Mouse (Mus musculus): ENCODE results near the gene Prm3. TPM values are rescaled to one million over a fixed set of nuclear protein-coding genes. Genes with fewer than 3 reads are reported as not detected.

Prm3 gene
- polyA plus RNA-seq, 1 experiment from 2014 or later = not detected

DNA sequence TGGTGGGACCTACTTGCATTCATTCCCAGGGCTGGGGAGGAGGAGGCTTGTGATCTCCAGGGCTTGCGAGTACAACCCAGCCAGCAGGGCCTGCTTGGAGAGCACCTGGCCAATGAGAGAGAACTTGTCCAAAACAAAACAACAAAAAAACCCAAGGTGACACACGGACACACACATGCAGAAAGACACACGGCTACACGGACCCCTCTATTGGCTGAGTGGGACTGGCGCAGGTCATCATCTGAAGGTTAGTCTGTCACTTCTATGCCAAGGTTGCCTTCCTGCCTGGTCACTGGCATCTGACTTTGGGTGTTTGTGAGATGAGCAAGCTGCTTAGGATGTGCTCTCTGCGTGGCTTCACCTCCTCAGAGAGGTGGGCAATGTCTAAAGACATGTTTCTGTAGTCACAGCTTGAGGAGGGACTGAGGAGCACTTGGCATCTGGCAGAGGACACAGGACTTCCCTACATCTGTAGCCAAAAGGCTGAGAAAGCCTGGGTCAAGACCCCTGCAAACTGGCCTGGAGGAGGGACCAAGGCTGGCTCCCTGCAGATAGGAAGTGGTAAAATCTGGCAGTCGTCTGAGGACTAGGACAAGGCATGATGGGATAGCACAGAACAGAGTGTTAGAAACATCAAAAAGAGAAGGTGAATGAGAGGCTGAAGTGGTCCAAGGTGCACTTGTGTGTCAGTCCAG lies 37.2 kb upstream of the Prm3 start:
- Histone ChIP-seq H3K4me2 (ENCODE audit: low read depth) (no peak overlapping the region), H3K36me3 (ENCODE audit: control insufficient read depth, insufficient read depth, low read length) (no peaks in the 10 kb centered on the region), H3K4me1 (ENCODE audit: control insufficient read depth, insufficient read depth, low read length) (no peaks in the 10 kb centered on the region), H3K27ac (ENCODE audit: low read depth, low read length) (no peak overlapping the region), H3K4me3 (ENCODE audit: low read depth, low read length) (no peak overlapping the region), H3K9me3 (ENCODE audit: control insufficient read depth, low read length) (no peaks in the 10 kb centered on the region), H3K27me3 (ENCODE audit: control insufficient read depth, insufficient read depth, low read length) (no peaks in the 10 kb centered on the region), H3K9ac (ENCODE audit: low read length) (no peak overlapping the region)
- WGBS = 79% methylated on average over 7 of the region's 7 CpGs
- ATAC-seq (ENCODE audit: insufficient read depth, low FRiP score, low TSS enrichment) (no peak), DNase-seq (ENCODE audit: low spot score) (no peak)

DNA sequence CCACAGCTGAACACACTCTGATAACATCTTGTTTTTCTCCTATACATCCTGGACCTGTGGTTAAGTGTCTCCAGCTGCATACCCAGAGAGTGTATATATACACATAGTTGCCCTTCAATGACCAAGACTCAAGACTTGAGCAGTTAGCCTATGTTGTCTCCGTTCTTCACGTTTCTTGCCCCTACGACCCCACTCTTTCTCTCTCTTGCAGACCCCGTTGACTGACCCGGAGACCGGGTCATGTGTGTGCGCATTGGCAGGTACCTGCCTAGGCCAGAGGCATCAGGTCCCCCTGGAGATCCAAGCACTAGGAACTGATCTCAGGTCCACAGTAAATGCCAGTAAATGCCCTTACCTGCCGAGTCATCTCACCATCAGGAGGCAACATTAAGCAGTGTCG lies 36.6 kb upstream of the Prm3 start:
- no peaks in the 10 kb centered on the region for H3K27me3 ChIP-seq (ENCODE audit: control insufficient read depth, insufficient read depth, low read length)
- no peaks in the 10 kb centered on the region for H3K9me3 ChIP-seq (ENCODE audit: control insufficient read depth, low read length)
- ATAC-seq (ENCODE audit: insufficient read depth, low FRiP score, low TSS enrichment) = no peak
- no peak for DNase-seq (ENCODE audit: low spot score)
- H3K4me3 ChIP-seq (ENCODE audit: low read depth, low read length) = no peak overlapping the region
- H3K4me1 ChIP-seq (ENCODE audit: control insufficient read depth, insufficient read depth, low read length) = no peaks in the 10 kb centered on the region
- WGBS = 92% methylated on average over 9 of the region's 9 CpGs
- no peak overlapping the region for H3K27ac ChIP-seq (ENCODE audit: low read depth, low read length)
- H3K36me3 ChIP-seq (ENCODE audit: control insufficient read depth, insufficient read depth, low read length) = no peaks in the 10 kb centered on the region
- no peak overlapping the region for H3K9ac ChIP-seq (ENCODE audit: low read length)
- no peak overlapping the region for H3K4me2 ChIP-seq (ENCODE audit: low read depth)

DNA sequence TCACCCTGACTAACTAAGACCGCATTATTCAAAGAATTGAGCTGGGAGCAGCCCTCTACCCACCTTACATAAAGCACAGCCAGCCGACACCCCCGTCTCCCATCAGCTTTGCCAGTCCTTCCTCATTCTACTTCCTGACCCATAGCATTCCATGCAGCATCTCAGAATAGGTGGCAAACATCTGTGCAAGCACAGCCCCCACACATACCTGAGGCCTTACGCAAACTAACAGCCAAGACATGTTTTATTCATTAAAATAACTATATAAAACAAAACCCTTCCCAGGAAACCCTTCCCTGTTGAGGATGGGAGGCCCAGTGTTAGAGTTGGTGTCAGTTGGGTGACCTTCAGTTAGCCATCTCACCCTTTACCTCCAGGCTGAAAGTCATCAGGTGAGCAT lies 35.1 kb upstream of the Prm3 start:
- Histone ChIP-seq H3K4me1 (ENCODE audit: control insufficient read depth, insufficient read depth, low read length) (no peaks in the 10 kb centered on the region), H3K9ac (ENCODE audit: low read length) (no peak overlapping the region), H3K4me3 (ENCODE audit: low read depth, low read length) (no peak overlapping the region), H3K27ac (ENCODE audit: low read depth, low read length) (no peak overlapping the region), H3K36me3 (ENCODE audit: control insufficient read depth, insufficient read depth, low read length) (no peaks in the 10 kb centered on the region), H3K27me3 (ENCODE audit: control insufficient read depth, insufficient read depth, low read length) (no peaks in the 10 kb centered on the region), H3K4me2 (ENCODE audit: low read depth) (no peak overlapping the region), H3K9me3 (ENCODE audit: control insufficient read depth, low read length) (no peaks in the 10 kb centered on the region)
- DNase-seq (ENCODE audit: low spot score) = no peak
- ATAC-seq (ENCODE audit: insufficient read depth, low FRiP score, low TSS enrichment) = no peak
- WGBS = 88% methylated on average over 4 of the region's 4 CpGs

DNA sequence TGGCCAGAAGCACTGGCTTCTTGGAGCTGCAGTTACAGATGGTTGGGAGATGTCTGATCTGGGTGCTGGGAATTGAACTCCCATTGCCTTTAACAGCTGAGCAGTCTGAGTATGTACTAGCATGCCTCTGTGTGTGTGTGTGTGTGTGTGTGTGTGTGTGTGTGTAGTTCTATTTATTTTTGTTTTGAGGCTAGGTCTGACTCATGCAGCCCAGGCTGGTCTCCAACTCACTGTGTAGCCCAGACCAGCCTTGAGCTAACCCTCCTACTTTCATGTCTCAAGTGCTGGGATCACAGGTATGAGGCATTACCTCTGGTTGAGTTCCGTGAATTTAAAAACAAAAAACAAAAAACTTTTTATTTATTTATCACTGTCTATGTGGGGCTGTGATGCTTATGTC lies 33.8 kb upstream of the Prm3 start:
- no peak overlapping the region for H3K4me2 ChIP-seq (ENCODE audit: low read depth)
- no peaks in the 10 kb centered on the region for H3K9me3 ChIP-seq (ENCODE audit: control insufficient read depth, low read length)
- H3K4me1 ChIP-seq (ENCODE audit: control insufficient read depth, insufficient read depth, low read length) = no peaks in the 10 kb centered on the region
- WGBS = 91% methylated on average over 1 of the region's 1 CpGs
- no peak overlapping the region for H3K4me3 ChIP-seq (ENCODE audit: low read depth, low read length)
- no peak overlapping the region for H3K27ac ChIP-seq (ENCODE audit: low read depth, low read length)
- no peak for ATAC-seq (ENCODE audit: insufficient read depth, low FRiP score, low TSS enrichment)
- no peaks in the 10 kb centered on the region for H3K27me3 ChIP-seq (ENCODE audit: control insufficient read depth, insufficient read depth, low read length)
- no peak overlapping the region for H3K9ac ChIP-seq (ENCODE audit: low read length)
- no peaks in the 10 kb centered on the region for H3K36me3 ChIP-seq (ENCODE audit: control insufficient read depth, insufficient read depth, low read length)
- DNase-seq (ENCODE audit: low spot score) = no peak

DNA sequence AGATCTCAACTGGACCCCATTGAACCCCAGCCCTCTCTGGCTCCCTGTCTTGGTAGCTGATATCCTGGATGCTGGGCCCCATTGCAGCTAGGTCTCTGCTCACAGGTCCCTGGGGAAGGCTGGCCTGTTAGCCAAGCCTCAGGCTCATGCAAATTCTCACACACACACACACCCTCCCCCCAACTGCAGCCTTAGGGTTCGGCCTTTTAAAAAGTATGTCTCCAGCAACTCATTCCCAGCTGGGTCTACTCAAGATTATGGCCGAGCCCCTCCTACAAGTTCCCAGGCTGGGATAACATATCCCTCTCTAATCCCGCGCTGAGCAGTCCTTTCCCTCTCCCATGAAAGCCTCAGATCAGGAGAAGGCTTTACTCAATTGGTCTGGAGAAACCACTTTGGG lies 30.7 kb upstream of the Prm3 start:
- no peak overlapping the region for H3K9ac ChIP-seq (ENCODE audit: low read length)
- no peak overlapping the region for H3K4me2 ChIP-seq (ENCODE audit: low read depth)
- 83% methylated on average over 4 of the region's 4 CpGs for WGBS
- no peaks in the 10 kb centered on the region for H3K9me3 ChIP-seq (ENCODE audit: control insufficient read depth, low read length)
- no peaks in the 10 kb centered on the region for H3K36me3 ChIP-seq (ENCODE audit: control insufficient read depth, insufficient read depth, low read length)
- no peak overlapping the region for H3K4me3 ChIP-seq (ENCODE audit: low read depth, low read length)
- no peak overlapping the region for H3K27ac ChIP-seq (ENCODE audit: low read depth, low read length)
- no peaks in the 10 kb centered on the region for H3K4me1 ChIP-seq (ENCODE audit: control insufficient read depth, insufficient read depth, low read length)
- no peaks in the 10 kb centered on the region for H3K27me3 ChIP-seq (ENCODE audit: control insufficient read depth, insufficient read depth, low read length)
- DNase-seq (ENCODE audit: low spot score) (no peak), ATAC-seq (ENCODE audit: insufficient read depth, low FRiP score, low TSS enrichment) (no peak)

DNA sequence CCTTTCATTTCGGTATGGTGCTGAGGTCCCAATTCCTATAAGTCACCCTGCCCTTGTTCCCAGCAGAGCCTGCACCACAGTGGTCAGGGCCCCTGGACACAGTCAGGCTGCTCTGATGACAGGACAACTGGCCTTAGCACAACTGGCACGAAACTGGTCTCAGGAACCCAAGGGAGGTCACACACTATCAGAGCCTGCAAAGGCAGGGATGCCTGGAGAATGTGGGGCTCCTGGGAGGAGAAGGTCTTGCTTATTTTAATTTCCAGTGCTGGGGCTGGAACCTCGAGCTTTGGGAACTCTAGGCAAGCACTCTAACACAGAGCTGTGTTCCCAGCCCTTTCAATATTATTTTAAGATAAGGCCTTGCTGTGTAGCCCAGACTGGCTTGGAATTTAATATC lies 29.3 kb upstream of the Prm3 start:
- H3K27me3 ChIP-seq (ENCODE audit: control insufficient read depth, insufficient read depth, low read length) = no peaks in the 10 kb centered on the region
- 77% methylated on average over 3 of the region's 3 CpGs for WGBS

DNA sequence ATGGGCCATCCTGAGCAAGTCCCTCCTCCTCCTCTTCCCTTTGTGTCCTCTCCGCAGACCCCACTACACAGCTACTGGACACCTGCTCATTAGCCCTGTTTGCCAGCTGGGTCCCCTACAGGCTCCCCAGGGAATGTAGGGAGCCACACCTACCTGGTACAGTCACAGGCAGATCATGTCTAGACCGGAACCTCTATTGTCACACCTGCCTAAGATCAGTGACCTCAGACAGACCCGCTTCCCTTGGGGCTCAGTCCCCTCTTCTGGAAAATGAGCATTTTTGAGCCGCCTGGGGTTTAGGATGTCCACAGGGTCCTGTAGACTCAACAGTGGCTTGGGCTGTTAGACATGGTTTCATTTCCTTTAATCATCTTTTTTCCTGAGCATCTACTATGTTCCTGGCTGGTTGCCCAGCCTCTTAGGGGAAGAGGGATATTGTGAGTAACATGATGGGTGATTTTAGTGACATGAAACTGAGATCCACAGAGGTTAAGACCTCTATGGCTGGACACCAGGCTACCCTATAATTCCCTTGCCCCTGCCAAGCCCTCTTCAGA lies 27.9 kb upstream of the Prm3 start:
- H3K4me3 ChIP-seq (ENCODE audit: low read depth, low read length) = no peak overlapping the region
- WGBS = 76% methylated on average over 4 of the region's 4 CpGs
- ATAC-seq (ENCODE audit: insufficient read depth, low FRiP score, low TSS enrichment) (no peak), DNase-seq (ENCODE audit: low spot score) (no peak)
- H3K27me3 ChIP-seq (ENCODE audit: control insufficient read depth, insufficient read depth, low read length) = no peaks in the 10 kb centered on the region
- no peaks in the 10 kb centered on the region for H3K9me3 ChIP-seq (ENCODE audit: control insufficient read depth, low read length)
- no peaks in the 10 kb centered on the region for H3K36me3 ChIP-seq (ENCODE audit: control insufficient read depth, insufficient read depth, low read length)
- H3K27ac ChIP-seq (ENCODE audit: low read depth, low read length) = no peak overlapping the region
- no peak overlapping the region for H3K4me2 ChIP-seq (ENCODE audit: low read depth)
- no peaks in the 10 kb centered on the region for H3K4me1 ChIP-seq (ENCODE audit: control insufficient read depth, insufficient read depth, low read length)
- no peak overlapping the region for H3K9ac ChIP-seq (ENCODE audit: low read length)

More for the DNA sequence above, 29.3 kb upstream of the Prm3 start:
- no peak for ATAC-seq (ENCODE audit: insufficient read depth, low FRiP score, low TSS enrichment)
- H3K36me3 ChIP-seq (ENCODE audit: control insufficient read depth, insufficient read depth, low read length) = no peaks in the 10 kb centered on the region
- no peak overlapping the region for H3K9ac ChIP-seq (ENCODE audit: low read length)
- H3K4me1 ChIP-seq (ENCODE audit: control insufficient read depth, insufficient read depth, low read length) = no peaks in the 10 kb centered on the region
- H3K9me3 ChIP-seq (ENCODE audit: control insufficient read depth, low read length) = no peaks in the 10 kb centered on the region
- H3K27ac ChIP-seq (ENCODE audit: low read depth, low read length) = no peak overlapping the region
- no peak for DNase-seq (ENCODE audit: low spot score)
- H3K4me3 ChIP-seq (ENCODE audit: low read depth, low read length) = no peak overlapping the region
- no peak overlapping the region for H3K4me2 ChIP-seq (ENCODE audit: low read depth)

DNA sequence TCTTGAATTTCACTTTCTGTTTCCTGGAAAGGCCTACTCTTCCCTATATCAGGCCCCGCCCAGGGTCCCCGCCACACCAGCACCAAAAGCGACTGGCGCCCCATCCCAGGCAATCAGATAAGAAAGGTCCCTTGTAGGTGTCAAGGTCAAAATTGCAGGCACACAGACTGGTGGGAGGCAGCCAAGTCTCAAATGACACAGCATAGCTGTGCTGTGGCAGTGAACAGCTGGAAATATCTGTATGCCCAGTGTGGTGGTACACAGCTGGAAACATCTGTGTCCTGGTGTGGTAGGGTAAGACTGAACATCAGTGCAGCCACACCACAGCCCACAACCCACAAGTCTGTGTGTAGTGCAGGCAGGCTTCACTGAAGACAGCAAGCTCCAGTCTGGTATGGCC lies 24.1 kb upstream of the Prm3 start:
- no peak for DNase-seq (ENCODE audit: low spot score)
- ATAC-seq (ENCODE audit: insufficient read depth, low FRiP score, low TSS enrichment) = no peak
- Histone ChIP-seq H3K4me2 (ENCODE audit: low read depth) (no peak overlapping the region), H3K9ac (ENCODE audit: low read length) (no peak overlapping the region), H3K27me3 (ENCODE audit: control insufficient read depth, insufficient read depth, low read length) (no peaks in the 10 kb centered on the region), H3K4me3 (ENCODE audit: low read depth, low read length) (no peak overlapping the region), H3K4me1 (ENCODE audit: control insufficient read depth, insufficient read depth, low read length) (no peaks in the 10 kb centered on the region), H3K9me3 (ENCODE audit: control insufficient read depth, low read length) (no peaks in the 10 kb centered on the region), H3K36me3 (ENCODE audit: control insufficient read depth, insufficient read depth, low read length) (no peaks in the 10 kb centered on the region), H3K27ac (ENCODE audit: low read depth, low read length) (no peak overlapping the region)
- 87% methylated on average over 4 of the region's 4 CpGs for WGBS

DNA sequence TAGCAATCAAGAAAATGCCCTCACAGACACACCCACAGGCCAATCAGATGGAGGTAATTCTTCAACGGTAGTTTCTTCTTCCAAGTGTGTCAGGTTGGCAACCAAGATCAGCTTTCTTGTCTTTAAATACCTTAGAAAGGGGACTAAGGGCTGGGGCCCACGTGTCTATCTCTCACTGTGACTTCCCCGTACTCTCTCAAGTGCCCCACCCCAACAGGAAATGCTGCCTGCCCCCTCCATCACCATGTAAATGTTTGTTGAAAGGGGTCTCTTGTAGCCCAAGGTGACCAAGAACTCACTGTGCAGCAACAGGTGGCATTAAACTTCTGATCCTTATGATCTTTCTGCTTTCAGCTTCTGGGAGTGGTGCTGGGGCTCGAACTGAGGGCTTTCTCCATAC lies 23.0 kb upstream of the Prm3 start:
- Histone ChIP-seq H3K9ac (ENCODE audit: low read length) (no peak overlapping the region), H3K27ac (ENCODE audit: low read depth, low read length) (no peak overlapping the region), H3K27me3 (ENCODE audit: control insufficient read depth, insufficient read depth, low read length) (no peaks in the 10 kb centered on the region), H3K4me2 (ENCODE audit: low read depth) (no peak overlapping the region), H3K4me3 (ENCODE audit: low read depth, low read length) (no peak overlapping the region), H3K4me1 (ENCODE audit: control insufficient read depth, insufficient read depth, low read length) (no peaks in the 10 kb centered on the region), H3K9me3 (ENCODE audit: control insufficient read depth, low read length) (no peaks in the 10 kb centered on the region), H3K36me3 (ENCODE audit: control insufficient read depth, insufficient read depth, low read length) (no peaks in the 10 kb centered on the region)
- WGBS = 80% methylated on average over 4 of the region's 4 CpGs
- no peak for ATAC-seq (ENCODE audit: insufficient read depth, low FRiP score, low TSS enrichment)
- no peak for DNase-seq (ENCODE audit: low spot score)

Data from neural tube, embryonic 11.5 days (tissue).